Mouse (Mus musculus) embryonic fibroblast, embryonic 13.5 days (primary cell): ENCODE measurements around the gene Trip11.

Experiments used
- CTCF ChIP-seq: IDR thresholded peaks from 2 replicates; pipeline ENCODE4 v1.5.1; 2011; ENCODE audit warnings: mild to moderate bottlenecking, control low read depth, low read length, moderate library complexity, borderline replicate concordance; ENCODE audit not compliant: insufficient read depth
- POLR2A ChIP-seq: IDR thresholded peaks from 2 replicates; pipeline ENCODE4 v1.6.1; 2011; ENCODE audit warnings: low read depth, mild to moderate bottlenecking, control low read depth, low read length, moderate library complexity

- no peak for TF ChIP-seq CTCF
- TF ChIP-seq POLR2A = no peak
Measured at GRCm38 (mm10) chr12:101858011-101858410, 55.1 kb downstream of the Trip11 start.
